8 mouse cellular contexts compared by ENCODE assay signal in the genomic region with DNA sequence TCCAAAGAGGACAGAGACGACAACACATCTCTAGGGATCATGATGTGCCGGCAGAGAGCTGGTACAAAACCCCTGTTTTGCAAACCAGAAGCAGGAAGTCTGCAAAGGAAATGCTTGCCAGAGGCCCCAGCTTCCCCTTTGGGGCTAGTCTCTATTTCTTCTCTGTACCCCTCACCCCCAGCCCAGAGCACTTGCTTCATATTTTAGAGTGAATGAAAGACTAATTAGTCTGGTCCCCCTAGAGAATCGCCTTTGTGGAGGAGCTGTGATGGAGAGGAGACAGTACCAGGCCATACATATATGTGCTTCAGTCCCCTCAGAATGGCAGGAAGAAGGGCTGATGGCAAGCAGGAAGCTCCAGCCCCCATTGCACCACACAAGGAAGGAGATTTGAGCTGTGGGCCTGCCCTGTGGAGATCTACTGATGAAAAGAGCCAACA. TPM values are rescaled to one million over a fixed set of nuclear protein-coding genes. Genes with fewer than 3 reads are reported as not detected.
DNase-seq lines count a peak whose midpoint lies in the region; ATAC-seq lines count a peak whose summit lies in the region.

No protein-coding gene starts in this region.

- peaks cover 28% of the 10 kb centered on the region for H3K4me1 ChIP-seq in hindbrain, embryonic 13.5 days (replicated peaks)
- peaks cover 12% of the 10 kb centered on the region; the same call in 1 of the 2 replicates for H3K4me1 ChIP-seq in hindbrain, embryonic 12.5 days

- peak; percentile 75 to 80 for DNase-seq in B cell, adult 2 months
- DNase-seq in natural killer cell, adult 2 months (ENCODE audit: low spot score in 2 of 2), result peak; percentile 27 to 71
- DNase-seq in kidney, adult 9 months, result no peak
- DNase-seq in urinary bladder, postnatal 10 days (ENCODE audit: low spot score), result no peak

- H3K4me2 ChIP-seq in hindbrain, embryonic 13.5 days, result no peak overlapping the region
- no peak overlapping the region for H3K4me2 ChIP-seq in hindbrain, embryonic 12.5 days (replicated peaks)

- H3K36me3 ChIP-seq in hindbrain, embryonic 13.5 days, result peaks cover 6% of the 10 kb centered on the region; the same call in 1 of the 2 replicates
- no peaks in the 10 kb centered on the region for H3K36me3 ChIP-seq in hindbrain, embryonic 12.5 days

- 0 out of 2 replicates have a peak overlapping the region, but pooled peaks have one; percentile 23 for H3K27ac ChIP-seq in hindbrain, embryonic 13.5 days
- no peak overlapping the region for H3K27ac ChIP-seq in hindbrain, embryonic 12.5 days

- no peaks in the 10 kb centered on the region for H3K27me3 ChIP-seq in hindbrain, embryonic 13.5 days
- H3K27me3 ChIP-seq in hindbrain, embryonic 12.5 days, result no peaks in the 10 kb centered on the region

- H3K9me3 ChIP-seq in hindbrain, embryonic 13.5 days, result no peaks in the 10 kb centered on the region
- H3K9me3 ChIP-seq in hindbrain, embryonic 12.5 days (replicated peaks), result no peaks in the 10 kb centered on the region

- no peak overlapping the region for H3K4me3 ChIP-seq in hindbrain, embryonic 13.5 days
- no peak overlapping the region for H3K4me3 ChIP-seq in hindbrain, embryonic 12.5 days

- H3K9ac ChIP-seq in hindbrain, embryonic 13.5 days, result no peak overlapping the region
- H3K9ac ChIP-seq in hindbrain, embryonic 12.5 days, result no peak overlapping the region

- ATAC-seq in hindbrain, embryonic 13.5 days (ENCODE audit: low FRiP score), result no peak
- ATAC-seq in hindbrain, embryonic 12.5 days (ENCODE audit: low FRiP score), result no peak
- ATAC-seq in granulocyte monocyte progenitor cell, adult 5-6 weeks (replicated peaks; ENCODE audit: poor library complexity, severe bottlenecking), result peak; percentile 63
- ATAC-seq in cerebellum, adult (ENCODE audit: insufficient number of reproducible peaks, low FRiP score, low TSS enrichment), result no peak

- 70% methylated on average over 3 of the region's 3 CpGs for WGBS in hindbrain, embryonic 13.5 days
- WGBS in hindbrain, embryonic 12.5 days, result 78% methylated on average over 3 of the region's 3 CpGs

RNA-seq across cellular contexts. Expression of gene Rassf2, which starts 10.7 kb away (rescaled TPM):
- polyA plus RNA-seq in hindbrain, embryonic 13.5 days (2015; fragmentation: Nextera tagmentation; extraction: Ambion mirVana), result 29.6 and 30.6 TPM in 2 replicates
- 29.2 and 30.9 TPM in 2 replicates for polyA plus RNA-seq in hindbrain, embryonic 12.5 days (2016; fragmentation: Nextera tagmentation; extraction: Ambion mirVana)
- 43.5 and 54.8 TPM in 2 replicates for total RNA-seq in granulocyte monocyte progenitor cell, adult 5-6 weeks (2014; fragmentation: Nextera tagmentation)
- total RNA-seq in granulocyte monocyte progenitor cell, adult 5-6 weeks (2017), result 57.9 and 76.3 TPM in 2 replicates

Comparison
In these comparisons a context has a peak if more than half of its experiments do, and no peak if none do; other contexts are left out.
1. DNase-seq: peak in B cell, adult 2 months (2 of 2) and natural killer cell, adult 2 months (2 of 2); none in kidney, adult 9 months (single experiment) and urinary bladder, postnatal 10 days (single experiment).